Mouse (Mus musculus): ENCODE results near the gene Pmvk. TPM values are rescaled to one million over a fixed set of nuclear protein-coding genes. Genes with fewer than 3 reads are reported as not detected.

The Pmvk gene
- total RNA-seq, 2 experiments from 2014 or later, result 43.7 to 53.4 TPM

Other genes starting within 250 kb of the Pmvk start
- 100 to 1,000 TPM in 1 of 2 experiments, 10 to 100 TPM in 1; 99.0 to 109 TPM for gene Thbs3, start 239.4 kb upstream of the Pmvk start, total RNA-seq (2021)
- gene Mtx1, start 227.5 kb upstream of the Pmvk start, total RNA-seq (2021), result 100 to 1,000 TPM in 1 of 2 experiments, 10 to 100 TPM in 1; 99.1 to 106 TPM
- 1 to 10 TPM; 1.0 to 2.0 TPM for gene Muc1, start 225.5 kb upstream of the Pmvk start, total RNA-seq (2021)
- 100 to 1,000 TPM in 1 of 2 experiments, 10 to 100 TPM in 1; 86.2 to 106 TPM for gene Krtcap2, start 208.6 kb upstream of the Pmvk start, total RNA-seq (2021)
- gene Trim46, start 208.2 kb upstream of the Pmvk start, total RNA-seq (2021), result 100 to 1,000 TPM; 128 to 133 TPM
- gene Dpm3, start 195.2 kb upstream of the Pmvk start, total RNA-seq (2021), result 10 to 100 TPM; 54.0 to 59.7 TPM
- gene Slc50a1, start 184.0 kb upstream of the Pmvk start, total RNA-seq (2021), result 10 to 100 TPM; 17.3 to 21.3 TPM
- gene Efna1, start 173.4 kb upstream of the Pmvk start, total RNA-seq (2021), result 1 to 10 TPM; 5.0 to 6.4 TPM
- 10 to 100 TPM; 64.7 to 66.2 TPM for gene Efna3, start 131.6 kb upstream of the Pmvk start, total RNA-seq (2021)
- 1 to 10 TPM; 5.7 to 7.4 TPM for gene Efna4, start 116.5 kb upstream of the Pmvk start, total RNA-seq (2021)
- gene Adam15, start 104.5 kb upstream of the Pmvk start, total RNA-seq (2021), result 10 to 100 TPM; 84.1 to 91.0 TPM
- gene Dcst2, start 92.6 kb upstream of the Pmvk start, total RNA-seq (2021), result under 1 TPM; 0.74 to 0.92 TPM
- gene Dcst1, start 89.3 kb upstream of the Pmvk start, total RNA-seq (2021), result under 1 TPM; 0.22 to 0.97 TPM
- gene Zbtb7b, start 59.8 kb upstream of the Pmvk start, total RNA-seq (2021), result 1 to 10 TPM; 3.3 to 3.8 TPM
- 1 to 10 TPM in 1 of 2 experiments, under 1 TPM in 1; 0.54 to 4.5 TPM for gene Lenep, start 51.7 kb upstream of the Pmvk start, total RNA-seq (2021)
- 10 to 100 TPM; 27.6 to 28.3 TPM for gene Flad1, start 42.7 kb upstream of the Pmvk start, total RNA-seq (2021)
- 10 to 100 TPM; 19.6 to 22.3 TPM for gene Cks1b, start 36.2 kb upstream of the Pmvk start, total RNA-seq (2021)
- 10 to 100 TPM; 13.8 to 14.5 TPM for gene Shc1, start 36.1 kb upstream of the Pmvk start, total RNA-seq (2021)
- gene Pygo2, start 24.3 kb upstream of the Pmvk start, total RNA-seq (2021), result 10 to 100 TPM; 53.3 to 60.2 TPM
- gene Pbxip1, start 17.8 kb upstream of the Pmvk start, total RNA-seq (2021), result 10 to 100 TPM; 17.1 to 17.5 TPM
- gene Kcnn3, start 65.6 kb downstream of the Pmvk start, total RNA-seq (2021), result 10 to 100 TPM; 19.5 to 20.7 TPM

Measured in left cerebral cortex, postnatal 4 days (tissue).